Mouse (Mus musculus) heart, adult 18-20 months (tissue): ENCODE measurements around the gene Tomm6. TPM values are rescaled to one million over a fixed set of nuclear protein-coding genes. Genes with fewer than 3 reads are reported as not detected.

Source experiments
- DNase-seq, 2 experiments: peaks; one replicate each; pipeline ENCODE4 v3.0.0; 2021 to 2022; ENCODE audit warnings: mixed read lengths in 1 of 2
- long read RNA-seq, 2 experiments: library from polyadenylated mRNA; stranded (forward); transcript quantifications; one replicate each; pipeline ENCODE4 v2.0.0; 2021
- total RNA-seq, 2 experiments: library from RNA; stranded (reverse); gene quantifications; 2 replicates each; pipeline ENCODE4 v1.2.3; 2021

Gene Tomm6
- 100 to 1,000 TPM; 118 to 129 TPM for total RNA-seq
- long read RNA-seq, experiment 1, transcript Tomm6-202 (3 exons, 749 nt) = major isoform, 93 of 101 reads
- long read RNA-seq, experiment 1, transcript Tomm6-201 (3 exons, 594 nt) = minor isoform, 5 of 101 reads
- long read RNA-seq, experiment 1, partial matches to known transcripts = 0 of 101 reads
- long read RNA-seq, experiment 1, other reads (novel, unspliced or antisense) = 3 of 101 reads
- long read RNA-seq, experiment 2, transcript Tomm6-201 (3 exons, 594 nt) = minor isoform, 5 of 86 reads
- long read RNA-seq, experiment 2, transcript Tomm6-202 (3 exons, 749 nt) = major isoform, 81 of 86 reads
- long read RNA-seq, experiment 2, partial matches to known transcripts = 0 of 86 reads
- long read RNA-seq, experiment 2, other reads (novel, unspliced or antisense) = 0 of 86 reads

DNA sequence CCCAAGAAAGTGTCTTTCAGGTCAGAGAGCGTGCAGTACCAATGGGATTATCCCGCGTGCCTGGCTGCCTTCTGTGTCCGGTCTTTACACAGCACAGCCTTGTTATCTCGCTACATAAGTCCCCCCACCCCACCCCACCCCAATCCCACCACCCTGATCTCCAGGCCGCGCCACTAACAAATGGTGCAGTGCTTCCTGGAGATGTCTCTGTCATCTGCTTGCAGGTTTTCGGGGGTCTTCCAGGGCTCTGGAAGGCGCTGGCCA is at the start of gene Tomm6:
TSS of gene Tomm6 (minus strand) at position 43 of the 264 bp plus-strand sequence.
- DNase-seq = no peak

DNA sequence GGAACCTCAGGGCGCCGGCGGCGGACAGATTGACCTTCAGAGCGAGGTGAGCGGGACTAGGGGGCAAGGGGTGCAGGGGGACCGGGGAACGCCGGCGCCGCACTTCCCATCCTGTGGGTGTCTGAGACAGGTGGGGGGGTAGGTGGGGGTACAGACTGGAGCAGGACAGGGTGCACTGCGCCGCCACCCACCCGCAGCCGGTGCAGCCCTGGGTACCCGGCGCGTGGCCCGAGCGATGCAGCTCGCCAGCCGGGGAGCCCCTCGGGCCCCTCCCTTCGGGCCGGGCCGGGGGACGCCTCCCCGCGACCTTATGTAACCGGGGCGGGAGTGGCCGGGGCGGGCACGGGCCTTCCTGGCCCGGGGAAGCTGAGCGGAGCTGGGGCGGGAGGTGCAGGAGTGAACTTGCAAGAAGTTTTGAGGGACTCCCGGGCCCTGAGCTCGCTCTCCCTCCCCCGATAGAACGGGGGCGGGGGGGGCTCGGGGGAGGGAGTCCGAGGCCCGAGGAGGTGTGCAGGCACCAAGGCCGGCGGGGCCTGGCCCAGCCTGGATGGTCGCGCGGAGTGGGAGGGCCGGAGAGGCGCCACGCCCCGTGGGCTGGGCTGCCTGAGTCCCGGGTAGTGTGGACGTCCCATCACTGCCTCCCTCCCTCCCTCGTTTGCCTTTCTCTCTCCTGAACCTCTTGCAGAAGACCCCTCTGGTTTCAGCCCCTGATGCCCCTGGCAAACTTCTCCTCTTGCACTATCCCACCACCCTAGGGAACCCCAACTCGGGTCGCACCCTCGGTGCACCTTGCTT is 49.3 kb upstream of the Tomm6 start:
- DNase-seq = peak; percentile 94 to 96

DNA sequence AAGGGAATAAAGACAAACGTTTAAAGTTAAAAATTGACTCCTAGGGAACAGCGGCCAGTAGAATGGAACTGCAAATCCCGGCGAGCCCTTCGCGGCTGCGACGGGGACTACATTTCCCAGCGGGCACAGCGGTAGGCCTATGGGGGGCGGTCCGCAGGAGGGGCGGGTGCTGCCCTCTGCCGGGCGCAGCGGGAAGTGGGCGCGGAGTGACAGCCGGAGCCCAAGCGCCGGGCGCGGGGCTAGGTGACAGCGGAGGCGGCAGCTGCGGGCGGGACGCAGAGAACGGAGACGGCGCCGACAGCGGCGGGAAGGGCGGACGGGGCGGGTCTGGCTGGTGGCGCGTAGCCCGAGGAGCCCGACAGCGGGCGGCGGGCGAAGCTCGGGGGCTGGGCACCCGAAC is 48.7 kb upstream of the Tomm6 start, which contains the start of gene Tfeb:
TSS of gene Tfeb (plus strand) at position 175 of the 400 bp plus-strand sequence.
- DNase-seq = peak; percentile 97 to 98

DNA sequence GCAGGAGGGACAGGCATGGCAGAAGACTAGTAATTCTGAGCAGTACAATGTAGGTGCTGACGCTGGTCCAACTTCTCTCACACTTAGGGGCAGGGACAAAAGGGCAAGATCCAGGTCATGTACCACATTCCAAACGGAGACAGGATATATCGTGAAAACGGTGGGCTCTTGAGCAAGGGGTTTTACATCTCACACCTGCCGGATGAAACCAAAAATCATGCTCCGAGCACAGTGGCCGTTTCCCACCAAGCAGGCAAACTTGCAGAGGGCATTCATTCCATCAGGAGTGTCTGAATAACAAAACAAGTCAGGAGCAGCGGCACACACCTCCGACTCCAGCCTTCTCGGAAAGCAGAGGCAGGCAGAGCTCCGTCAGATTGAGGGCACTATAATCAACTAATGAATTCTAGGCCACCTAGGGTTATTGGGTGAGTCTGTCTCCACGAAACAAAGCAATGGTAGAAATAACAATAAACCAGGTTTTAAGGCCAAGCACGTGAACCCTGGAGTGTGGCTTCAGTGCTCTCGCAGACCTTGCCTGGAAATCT is 47.4 kb upstream of the Tomm6 start:
- DNase-seq = no peak

DNA sequence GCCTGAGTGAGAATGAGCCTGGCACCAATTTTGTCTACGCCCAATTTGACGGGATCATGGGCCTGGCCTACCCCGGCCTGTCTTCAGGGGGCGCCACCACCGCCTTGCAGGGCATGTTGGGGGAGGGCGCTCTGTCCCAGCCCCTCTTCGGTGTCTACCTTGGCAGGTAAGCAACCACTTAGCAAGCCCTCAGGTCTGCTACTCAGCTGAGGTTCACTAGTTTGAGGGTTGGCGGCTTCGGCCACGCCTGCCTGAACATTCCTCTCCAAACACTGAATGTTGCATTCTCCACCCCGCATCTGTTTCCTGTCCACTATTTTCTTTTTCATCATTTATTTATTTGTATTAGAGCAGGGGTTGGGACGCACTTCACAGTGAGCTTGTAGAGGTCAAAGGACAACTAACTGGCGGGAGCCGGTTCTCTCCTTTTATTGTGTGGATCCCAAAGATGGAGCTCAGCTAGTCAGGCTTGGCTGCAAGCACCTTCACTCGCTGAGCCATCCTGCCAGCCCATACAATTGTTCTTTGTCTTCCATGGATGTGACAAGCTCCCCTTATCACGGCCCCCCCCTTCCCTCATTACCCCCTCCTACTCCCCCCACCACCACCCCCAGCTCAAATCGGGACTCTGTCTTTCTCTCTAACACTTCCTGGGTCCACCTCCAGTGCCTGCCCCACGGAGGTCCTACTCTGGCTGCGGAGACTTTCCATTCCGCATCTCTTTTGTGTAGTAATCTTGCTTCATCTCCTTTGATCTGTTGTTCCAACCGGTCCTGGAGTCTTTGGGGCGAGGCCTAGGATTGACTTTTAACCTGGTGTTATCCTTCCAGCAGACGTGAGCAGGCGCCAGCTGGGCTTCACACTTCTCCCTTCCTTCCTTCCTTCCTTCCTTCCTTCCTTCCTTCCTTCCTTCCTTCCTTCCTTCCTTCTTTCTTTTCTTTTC is 42.7 kb upstream of the Tomm6 start:
- DNase-seq = no peak

DNA sequence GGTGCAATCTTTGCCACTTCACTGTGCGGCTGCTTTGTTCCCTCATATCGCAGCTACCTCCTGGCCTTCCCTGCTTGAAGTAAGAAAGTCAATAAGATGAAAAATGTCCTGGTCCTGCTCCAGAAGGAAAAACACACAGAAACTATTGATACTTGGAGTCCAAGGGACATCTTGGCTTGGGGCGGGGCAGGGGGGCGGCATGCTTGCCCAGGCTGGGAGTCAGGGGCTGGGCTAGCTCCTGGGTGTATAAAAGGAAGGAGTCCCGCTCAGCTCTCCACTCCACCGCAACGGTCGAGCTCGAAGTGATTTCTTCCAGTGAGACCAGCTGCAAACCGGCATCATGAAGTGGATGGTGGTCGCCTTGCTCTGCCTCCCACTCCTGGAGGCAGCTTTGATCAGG is 38.4 kb upstream of the Tomm6 start, which contains the start of gene Pgc:
TSS of gene Pgc (plus strand) at position 277 of the 400 bp plus-strand sequence.
- DNase-seq = no peak

DNA sequence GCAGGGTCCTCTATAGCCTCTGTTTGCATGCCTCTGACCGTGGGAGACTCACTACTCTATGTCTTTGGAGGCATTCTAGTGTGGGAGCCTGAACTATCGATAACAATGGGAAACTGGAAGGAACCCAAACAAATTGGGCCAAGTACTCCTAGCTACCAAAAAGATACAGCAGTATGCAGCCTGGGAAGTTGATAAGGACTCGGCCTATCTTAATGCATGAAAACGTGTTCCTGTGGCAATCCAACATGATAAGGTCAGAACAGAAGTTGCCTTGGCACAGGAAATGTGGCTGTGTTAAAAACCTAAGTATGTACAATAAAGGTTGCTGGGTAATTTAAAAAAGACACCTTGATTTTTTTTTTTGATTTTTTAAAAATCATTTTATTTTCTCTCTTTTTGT is 33.0 kb upstream of the Tomm6 start:
- DNase-seq = peak in 1 of 2 experiments; percentile 42

DNA sequence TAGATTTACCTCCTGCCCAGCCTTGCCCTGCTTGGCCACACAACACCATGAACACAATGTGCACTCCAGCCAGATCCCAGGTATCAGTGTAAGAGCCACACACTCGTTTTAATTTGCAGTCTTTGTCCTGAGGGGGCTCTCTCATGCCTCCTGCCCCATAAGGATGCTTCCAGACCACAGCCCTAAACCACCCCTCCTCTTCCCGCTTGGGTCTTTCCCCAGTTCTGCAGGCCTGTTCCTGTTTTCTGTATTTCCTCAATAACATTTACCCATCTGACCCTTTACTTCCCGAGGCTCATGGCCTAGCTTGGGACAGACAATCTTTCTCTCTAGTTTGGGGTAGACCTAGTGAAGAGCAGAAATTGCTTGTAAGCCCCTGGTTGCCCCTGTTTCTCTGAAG is 26.9 kb upstream of the Tomm6 start:
- DNase-seq = no peak

DNA sequence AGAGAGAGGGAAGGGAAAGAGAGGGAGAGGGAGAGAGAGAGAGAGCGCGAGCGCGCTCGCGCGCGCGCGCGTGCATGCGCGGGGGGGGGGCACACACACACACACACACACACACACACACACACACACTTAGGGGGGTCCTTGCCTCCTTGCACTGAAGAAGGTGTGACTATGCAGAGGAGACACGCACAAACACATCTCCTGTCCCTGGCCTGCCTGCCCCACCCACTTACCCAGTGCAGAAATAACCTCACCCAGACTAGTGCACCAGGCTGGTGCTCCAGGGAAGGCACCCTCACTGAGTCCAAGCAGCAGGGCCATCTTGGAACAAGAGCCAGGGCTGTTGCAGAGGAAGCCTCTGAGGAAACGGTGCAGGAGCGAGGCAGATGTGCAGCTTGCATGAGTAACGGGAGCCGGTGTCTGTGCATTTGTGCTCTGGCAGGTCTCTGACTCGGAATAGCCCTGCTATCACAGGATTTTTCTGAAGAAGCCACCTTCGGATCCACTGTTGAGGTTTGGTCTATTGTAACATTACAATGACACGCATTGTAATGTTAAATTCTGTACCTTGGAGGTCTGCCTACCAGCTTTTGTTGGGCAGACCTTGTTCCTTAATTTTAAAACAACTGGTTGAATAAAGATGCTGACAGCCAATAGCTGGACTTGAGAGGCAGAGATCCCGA is 24.8 kb upstream of the Tomm6 start:
- DNase-seq = no peak

DNA sequence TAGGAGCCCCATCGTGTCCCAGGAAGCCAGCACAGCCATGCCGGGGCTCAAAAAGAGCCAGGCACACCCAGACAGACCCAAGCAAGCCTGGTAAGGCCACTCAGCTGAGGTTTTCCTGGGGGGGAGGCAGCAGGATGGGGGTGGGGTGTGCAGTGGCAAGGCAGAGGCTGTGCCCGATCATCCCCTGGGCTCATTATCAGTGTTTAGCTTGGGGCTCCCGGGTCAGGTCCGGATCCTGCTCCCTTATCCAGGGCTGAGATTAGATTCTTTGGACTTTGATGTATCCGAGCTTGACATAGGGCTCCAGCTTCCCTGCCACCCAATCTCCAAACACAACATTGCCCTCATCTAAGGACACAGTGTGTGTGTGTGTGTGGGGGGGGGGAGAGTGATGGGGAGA is 23.7 kb upstream of the Tomm6 start:
- DNase-seq = no peak

DNA sequence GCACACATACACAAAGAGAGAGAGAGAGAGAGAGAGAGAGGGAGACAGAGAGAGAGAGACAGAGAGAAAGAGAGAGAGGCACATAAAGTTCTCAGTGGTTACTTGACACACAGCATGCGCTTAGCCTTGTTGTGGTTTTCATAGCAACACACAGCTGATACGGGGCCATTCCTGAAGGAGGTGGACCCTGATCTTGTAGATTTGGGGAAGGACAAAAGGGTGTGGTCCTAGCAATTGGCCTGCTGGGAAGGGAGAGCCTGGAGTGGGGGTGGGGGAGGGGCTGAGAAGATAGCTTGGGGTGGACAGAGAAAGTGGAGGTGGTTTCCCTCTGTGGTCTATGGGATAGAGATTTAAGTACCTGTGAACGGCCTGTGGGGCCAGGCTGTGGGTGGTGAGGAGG is 21.9 kb upstream of the Tomm6 start:
- DNase-seq = no peak

DNA sequence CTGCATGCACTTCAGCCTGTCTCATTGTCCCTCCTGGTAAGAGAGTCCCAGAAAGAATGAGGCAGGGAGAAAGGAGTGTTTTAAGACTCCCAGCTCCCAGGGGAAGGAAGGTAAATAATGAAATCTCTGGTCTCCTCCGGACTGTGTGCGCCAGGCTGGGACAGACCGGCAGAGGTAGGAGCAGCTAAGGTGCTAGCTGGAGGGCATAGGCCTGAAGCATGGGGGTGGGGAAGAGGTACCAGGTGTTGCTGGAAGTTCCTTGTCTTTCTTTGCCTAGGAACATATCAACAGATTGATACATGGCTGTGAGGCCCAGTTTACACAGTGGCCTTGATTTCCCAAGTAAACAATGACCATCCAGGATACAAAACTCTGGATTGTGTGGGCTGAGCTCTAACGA is 20.8 kb upstream of the Tomm6 start:
- DNase-seq = no peak

DNA sequence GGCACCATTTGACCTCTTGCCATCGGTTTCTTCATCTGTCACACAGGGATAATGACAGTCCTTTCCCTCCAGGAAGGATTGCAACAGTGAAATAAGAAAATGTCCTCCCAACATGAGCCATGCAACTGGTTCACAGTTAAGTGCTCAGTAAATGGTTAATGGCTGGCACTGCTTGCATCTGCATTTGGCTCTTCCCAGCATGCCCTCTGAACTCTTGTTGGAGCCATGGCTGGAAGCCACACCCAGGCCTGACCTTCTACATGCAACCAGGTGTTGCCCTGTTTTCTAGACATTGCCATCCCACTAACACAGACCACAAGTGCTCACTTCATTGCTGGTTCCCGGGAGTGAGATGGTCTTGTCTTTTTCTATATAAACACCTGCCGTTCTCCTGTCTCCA is 19.8 kb upstream of the Tomm6 start:
- no peak for DNase-seq

DNA sequence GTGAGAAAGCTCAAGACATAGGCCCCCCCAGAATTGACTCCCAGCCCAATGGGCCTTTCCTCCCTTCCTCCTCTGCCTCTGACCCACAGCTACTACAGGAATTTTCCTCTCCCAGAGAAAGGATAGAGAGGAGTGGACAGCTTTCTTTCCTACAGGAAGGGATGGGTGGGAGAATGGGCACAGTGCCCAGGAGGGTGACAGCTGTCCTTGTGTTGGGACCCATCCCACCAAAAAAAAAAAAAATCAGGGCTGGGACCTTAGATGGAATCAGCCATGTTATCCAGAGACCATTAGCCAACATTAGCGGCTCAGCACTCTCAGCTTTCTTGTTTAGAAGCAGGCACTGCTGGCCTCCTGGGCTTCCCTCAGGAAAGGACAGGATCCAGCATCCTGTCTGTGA is 18.0 kb upstream of the Tomm6 start:
- DNase-seq = peak in 1 of 2 experiments; percentile 16

DNA sequence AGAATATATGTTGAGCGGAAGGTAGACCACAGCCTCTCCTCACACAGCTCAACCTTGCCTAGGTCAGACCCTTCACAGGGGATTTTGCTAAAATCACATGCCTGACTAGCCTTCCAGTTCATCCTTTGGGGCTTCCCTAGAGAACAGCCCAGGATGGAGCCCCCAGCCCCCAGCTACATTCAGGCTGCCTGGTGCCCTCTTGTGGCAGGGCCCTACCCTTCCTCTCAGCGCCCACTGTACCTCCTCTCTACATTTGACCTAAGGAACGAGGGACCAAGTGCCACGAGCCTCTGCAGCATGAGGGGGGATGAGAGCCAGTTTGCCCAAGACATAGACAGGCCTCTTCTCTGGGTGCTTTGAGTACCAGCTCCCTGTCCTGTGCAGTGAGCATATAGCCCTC is 16.5 kb upstream of the Tomm6 start:
- DNase-seq = no peak

DNA sequence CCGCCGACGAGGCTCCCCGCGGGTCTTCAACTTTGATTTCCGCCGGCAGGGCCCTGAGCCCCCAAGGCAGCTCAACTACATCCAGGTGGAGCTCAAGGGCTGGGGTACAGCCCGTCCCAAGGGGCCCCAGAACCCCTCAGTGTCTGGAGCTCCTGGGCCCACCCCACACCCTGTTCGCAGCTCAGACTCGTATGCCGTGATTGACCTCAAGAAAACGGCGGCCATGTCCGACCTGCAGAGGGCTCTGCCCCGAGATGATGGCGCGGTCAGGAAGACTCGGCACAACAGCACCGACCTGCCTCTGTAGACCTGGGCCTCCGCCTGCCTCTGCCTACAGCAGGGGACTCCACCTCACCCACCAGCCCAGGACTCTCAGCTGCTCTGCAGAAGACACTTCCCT is 15.4 kb upstream of the Tomm6 start:
- no peak for DNase-seq

DNA sequence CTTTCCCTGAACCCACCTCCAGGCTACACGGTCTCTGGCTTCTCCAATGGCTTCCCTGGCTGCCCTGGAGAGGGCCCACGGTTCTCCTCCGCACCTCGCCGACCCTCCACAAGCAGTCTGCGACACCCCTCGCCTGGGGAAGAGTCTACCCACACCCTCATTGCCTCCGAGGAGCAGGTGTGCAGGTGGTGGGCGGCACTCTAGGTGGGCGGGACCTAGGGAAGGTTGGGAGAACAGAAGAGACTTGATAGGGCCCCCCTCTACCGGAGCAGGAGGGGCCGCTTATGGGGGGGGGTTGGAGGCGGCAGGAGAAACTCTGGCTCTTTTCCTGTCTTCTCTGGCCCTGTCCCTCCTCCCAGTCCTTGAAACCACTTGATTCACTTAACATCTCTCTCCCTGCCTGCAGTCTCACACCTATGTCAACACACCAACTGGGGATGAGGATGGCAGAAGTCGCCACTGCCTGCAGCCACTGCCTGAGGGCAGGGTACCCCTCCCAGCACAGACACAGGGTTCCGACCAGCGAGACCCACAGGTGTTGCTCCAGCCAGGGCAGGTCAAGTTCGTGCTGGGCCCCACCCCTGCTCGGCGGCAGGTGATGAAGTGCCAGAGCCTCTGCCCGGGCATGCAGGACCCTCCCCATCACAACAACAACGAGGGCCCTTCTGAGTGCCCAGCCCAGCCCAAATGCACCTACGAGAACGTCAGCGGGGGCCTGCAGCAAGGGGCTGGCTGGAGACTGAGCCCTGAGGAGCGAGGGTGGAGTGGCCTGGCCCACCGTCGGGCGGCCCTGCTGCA is 14.6 kb upstream of the Tomm6 start:
- DNase-seq = no peak

DNA sequence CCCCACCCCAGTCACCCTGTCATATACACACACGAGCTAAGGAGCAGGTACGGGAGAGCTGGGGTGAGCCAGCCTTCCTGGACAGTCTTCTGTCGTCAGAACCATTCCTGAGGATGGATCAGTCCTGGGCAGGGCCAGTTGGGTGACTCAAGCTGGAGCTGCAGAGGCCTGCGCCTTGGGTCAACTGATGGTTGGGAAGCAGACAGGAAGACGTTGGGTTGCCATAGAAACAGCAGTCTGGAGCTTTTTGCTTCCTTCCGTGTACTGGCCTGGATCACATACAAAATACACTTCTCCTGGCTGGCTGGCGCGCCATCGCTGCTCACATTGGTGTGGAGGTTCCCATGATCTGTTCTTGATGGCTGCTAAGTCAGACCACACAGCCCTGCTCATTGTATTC is 13.6 kb upstream of the Tomm6 start:
- DNase-seq = no peak

DNA sequence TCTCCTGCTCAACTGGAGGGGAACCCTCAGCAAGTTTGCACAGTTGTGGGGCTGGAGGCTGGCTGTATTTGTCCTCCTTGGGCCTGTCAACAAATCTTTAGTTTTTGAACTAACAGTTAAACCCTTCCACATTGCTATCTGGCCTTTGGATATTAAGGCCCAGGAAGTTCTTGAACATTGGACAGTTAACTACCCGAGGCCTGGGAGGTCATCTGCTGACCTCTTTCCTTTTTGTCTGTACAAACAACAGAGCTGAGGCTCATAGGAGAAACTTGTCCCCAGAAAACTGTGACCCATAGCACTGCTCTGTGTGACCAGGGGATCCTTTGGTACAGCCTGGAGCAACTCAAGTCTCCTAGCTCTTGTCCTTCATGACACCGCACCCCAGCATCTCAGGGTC is 10.9 kb upstream of the Tomm6 start:
- no peak for DNase-seq

DNA sequence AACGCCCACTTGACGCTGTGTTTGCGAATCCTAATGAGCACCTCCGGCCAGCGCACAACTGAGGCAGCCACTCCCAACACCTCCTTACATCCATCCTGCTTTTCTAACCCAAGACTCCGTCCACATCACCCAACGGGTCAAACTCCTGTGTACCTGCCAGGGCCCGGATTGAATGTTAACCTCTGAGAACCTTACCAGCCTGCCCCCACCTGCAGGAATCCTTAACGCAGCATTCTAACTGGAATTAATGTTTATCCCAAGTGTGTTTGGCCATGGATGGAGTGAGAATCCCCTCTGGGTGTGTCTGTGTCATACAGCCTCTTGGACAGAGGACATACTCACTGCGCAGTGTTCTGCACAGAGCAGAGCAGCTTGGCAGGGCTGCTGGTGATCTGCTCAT is 10.0 kb upstream of the Tomm6 start:
- DNase-seq = no peak

DNA sequence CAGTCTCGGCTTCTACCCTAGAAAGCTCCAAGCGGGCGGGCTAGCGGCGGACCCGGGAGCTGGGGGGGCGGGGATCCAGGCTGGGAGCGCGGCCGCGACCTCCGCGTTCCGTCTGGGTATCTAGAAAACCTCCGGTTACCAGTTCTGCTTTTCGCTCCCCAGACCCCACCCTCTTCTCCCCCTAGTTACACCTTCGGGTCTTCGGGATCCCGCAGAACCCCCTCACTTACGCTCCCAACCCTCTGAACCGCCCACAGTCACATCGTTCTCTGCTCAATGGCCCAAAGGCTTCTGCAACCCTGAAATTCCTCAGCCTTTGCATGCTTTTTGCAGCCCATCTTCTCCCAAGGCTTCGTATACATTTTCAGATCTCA is 7.1 kb upstream of the Tomm6 start:
- DNase-seq = no peak
